In genomic region chr1:162243651-162243990, GRCm38 (mm10) we compare ENCODE assay signal across 14 mouse cellular contexts.
DNase-seq lines count a peak whose midpoint lies in the region; ATAC-seq and TF ChIP-seq lines count a peak whose summit lies in the region.
"Had no signal": no experiment of that assay in that cellular context is flagged by ENCODE, and none has a peak within 500 bp of the region (broad histone marks: within the 10 kb centered on the region; RNA-seq: fewer than 3 reads in every experiment).

No protein-coding gene starts in this region.

- peak; percentile 84; the same call in 1 of the 2 replicates for ATAC-seq in kidney, embryonic 16.5 days (ENCODE audit: low FRiP score, low TSS enrichment)
- no peak; the same call in 1 of the 2 replicates for ATAC-seq in stomach, embryonic 14.5 days (ENCODE audit: insufficient number of reproducible peaks, insufficient read depth, low FRiP score, low read depth)
- ATAC-seq in stomach, postnatal 0 days (ENCODE audit: low FRiP score, low TSS enrichment) = no peak
- no peak for ATAC-seq in megakaryocyte progenitor cell, adult 5-6 weeks (replicated peaks; ENCODE audit: poor library complexity)
- ATAC-seq: inflammation-experienced regulatory T-cells, adult 6 months; midbrain, embryonic 15.5 days had no signal

- H3K4me1 ChIP-seq in kidney, embryonic 16.5 days (ENCODE audit: insufficient read depth, low read length) = peaks cover 21% of the 10 kb centered on the region
- peaks cover 9% of the 10 kb centered on the region; the same call in 1 of the 2 replicates for H3K4me1 ChIP-seq in stomach, embryonic 14.5 days (ENCODE audit: control insufficient read depth, insufficient read depth, low read length)
- no peaks in the 10 kb centered on the region for H3K4me1 ChIP-seq in stomach, postnatal 0 days (replicated peaks; ENCODE audit: control insufficient read depth, insufficient read depth)
- H3K4me1 ChIP-seq in embryonic fibroblast, embryonic 13.5 days (ENCODE audit: control insufficient read depth, insufficient read depth, low read length) = peaks cover 13% of the 10 kb centered on the region
- H3K4me1 ChIP-seq: liver, embryonic 15.5 days had no signal

- H3K4me3 ChIP-seq in kidney, embryonic 16.5 days (ENCODE audit: low read length) = no peak overlapping the region
- no peak overlapping the region for H3K4me3 ChIP-seq in stomach, embryonic 14.5 days (ENCODE audit: low read depth, low read length)
- H3K4me3 ChIP-seq in stomach, postnatal 0 days (ENCODE audit: low read depth, low read length) = no peak overlapping the region
- no peak overlapping the region for H3K4me3 ChIP-seq in embryonic fibroblast, embryonic 13.5 days (ENCODE audit: insufficient read depth, low read length)
- H3K4me3 ChIP-seq: heart, embryonic 15.5 days; liver, embryonic 15.5 days; midbrain, embryonic 15.5 days had no signal

- no peaks in the 10 kb centered on the region for H3K27me3 ChIP-seq in kidney, embryonic 16.5 days (ENCODE audit: insufficient read depth, low read length)
- no peaks in the 10 kb centered on the region for H3K27me3 ChIP-seq in stomach, embryonic 14.5 days (ENCODE audit: control insufficient read depth, insufficient read depth, low read length)
- H3K27me3 ChIP-seq in stomach, postnatal 0 days (ENCODE audit: control insufficient read depth, insufficient read depth, low read length) = no peaks in the 10 kb centered on the region
- H3K27me3 ChIP-seq: CH12.LX; heart, embryonic 15.5 days; liver, embryonic 15.5 days; midbrain, embryonic 15.5 days had no signal

- WGBS in kidney, embryonic 16.5 days = 6% methylated on average over 2 of the region's 2 CpGs
- 18% methylated on average over 2 of the region's 2 CpGs for WGBS in stomach, embryonic 14.5 days
- WGBS in stomach, postnatal 0 days = 38% methylated on average over 2 of the region's 2 CpGs

- H3K27ac ChIP-seq in kidney, embryonic 16.5 days (ENCODE audit: low read length) = peak overlapping the region; percentile 51
- peak overlapping the region; percentile 41; the same call in 1 of the 2 replicates for H3K27ac ChIP-seq in stomach, embryonic 14.5 days (ENCODE audit: low read length)
- no peak overlapping the region for H3K27ac ChIP-seq in stomach, postnatal 0 days (replicated peaks)
- peak overlapping the region; percentile 97 for H3K27ac ChIP-seq in embryonic fibroblast, embryonic 13.5 days (ENCODE audit: insufficient read depth, low read length)
- H3K27ac ChIP-seq: heart, embryonic 15.5 days; liver, embryonic 15.5 days; midbrain, embryonic 15.5 days had no signal

- no peak for DNase-seq in kidney, adult 8-10 months
- DNase-seq in stomach, postnatal 0 days (ENCODE audit: low spot score) = no peak
- DNase-seq in spleen, postnatal 36 days (ENCODE audit: low spot score in 2 of 2) = no peak
- DNase-seq: cerebellum, adult 2 months; thymus, postnatal 14 days had no signal

- no peak for TF ChIP-seq CTCF in stomach, postnatal 0 days (IDR thresholded peaks at IDR 0.05; ENCODE audit: low read depth)
- no peak for TF ChIP-seq CTCF in embryonic fibroblast, embryonic 13.5 days (IDR thresholded peaks at IDR 0.05; ENCODE audit: borderline replicate concordance, insufficient read depth, low read length)

- no peaks in the 10 kb centered on the region for H3K9me3 ChIP-seq in kidney, embryonic 16.5 days (ENCODE audit: low read length)
- no peaks in the 10 kb centered on the region for H3K9me3 ChIP-seq in stomach, embryonic 14.5 days (ENCODE audit: control insufficient read depth, low read depth, low read length)
- H3K9me3 ChIP-seq in stomach, postnatal 0 days (ENCODE audit: control insufficient read depth, low read length) = no peaks in the 10 kb centered on the region
- H3K9me3 ChIP-seq: heart, embryonic 15.5 days; liver, embryonic 15.5 days; midbrain, embryonic 15.5 days had no signal

- TF ChIP-seq POLR2A in embryonic fibroblast, embryonic 13.5 days (IDR thresholded peaks at IDR 0.05; ENCODE audit: low read depth, low read length) = no peak

- H3K9ac ChIP-seq in kidney, embryonic 16.5 days (replicated peaks; ENCODE audit: low read length) = no peak overlapping the region
- no peak overlapping the region for H3K9ac ChIP-seq in stomach, embryonic 14.5 days (replicated peaks; ENCODE audit: low read depth, low read length)
- no peak overlapping the region for H3K9ac ChIP-seq in stomach, postnatal 0 days (ENCODE audit: low read length)
- H3K9ac ChIP-seq: heart, embryonic 15.5 days; liver, embryonic 15.5 days; midbrain, embryonic 15.5 days had no signal

- TF ChIP-seq EP300 in stomach, postnatal 0 days (optimal IDR thresholded peaks at IDR 0.05) = no peak

- H3K4me2 ChIP-seq in kidney, embryonic 16.5 days (replicated peaks; ENCODE audit: low read depth, low read length) = no peak overlapping the region
- H3K4me2 ChIP-seq in stomach, embryonic 14.5 days (replicated peaks; ENCODE audit: low read depth, low read length) = no peak overlapping the region
- H3K4me2 ChIP-seq in stomach, postnatal 0 days (replicated peaks; ENCODE audit: low read depth) = no peak overlapping the region
- H3K4me2 ChIP-seq: heart, embryonic 15.5 days; liver, embryonic 15.5 days; midbrain, embryonic 15.5 days had no signal

- no peaks in the 10 kb centered on the region for H3K36me3 ChIP-seq in kidney, embryonic 16.5 days (ENCODE audit: insufficient read depth, low read length)
- no peaks in the 10 kb centered on the region for H3K36me3 ChIP-seq in stomach, embryonic 14.5 days (ENCODE audit: control insufficient read depth, insufficient read depth, low read length)
- no peaks in the 10 kb centered on the region for H3K36me3 ChIP-seq in stomach, postnatal 0 days (ENCODE audit: control insufficient read depth, insufficient read depth, low read length)
- H3K36me3 ChIP-seq: heart, embryonic 15.5 days; liver, embryonic 15.5 days; midbrain, embryonic 15.5 days had no signal
